Mouse (Mus musculus) stomach, postnatal 0 days (tissue): ENCODE measurements around the gene Gtf3c5. TPM values are rescaled to one million over a fixed set of nuclear protein-coding genes. Genes with fewer than 3 reads are reported as not detected.

Experiments
- ATAC-seq: fragments of 200-750 bp; cut with Nextera tagmentation; 2 replicates; pipeline ENCODE4 v1.8.0; 2017; ENCODE audit not compliant: low FRiP score, low TSS enrichment
- DNase-seq: peaks from one replicate; pipeline ENCODE4 v3.0.0-alpha.2; 2016; ENCODE audit warnings: low spot score
- H3K27ac ChIP-seq: fragments of 300-500 bp; sonication (generic); replicated peaks from 2 replicates; pipeline ENCODE4 v1.5.1; 2014; ENCODE audit warnings: mild to moderate bottlenecking, control low read depth
- H3K27me3 ChIP-seq: fragments of 300-500 bp; sonication (generic); 2 replicates; pipeline ENCODE4 v1.6.1; 2014; ENCODE audit warnings: low read length; ENCODE audit not compliant: control insufficient read depth, insufficient read depth
- H3K36me3 ChIP-seq: fragments of 300-500 bp; sonication (generic); 2 replicates; pipeline ENCODE4 v1.6.1; 2014; ENCODE audit warnings: low read length, mixed read lengths; ENCODE audit not compliant: control insufficient read depth, insufficient read depth
- H3K4me1 ChIP-seq: fragments of 300-500 bp; sonication (generic); replicated peaks from 2 replicates; pipeline ENCODE4 v1.6.1; 2014; ENCODE audit warnings: antibody characterized with exemption; ENCODE audit not compliant: control insufficient read depth, insufficient read depth
- H3K4me2 ChIP-seq: fragments of 300-500 bp; sonication (generic); replicated peaks from 2 replicates; pipeline ENCODE4 v1.6.1; 2014; ENCODE audit warnings: low read depth, mild to moderate bottlenecking, control low read depth, moderate library complexity
- H3K4me3 ChIP-seq: fragments of 300-500 bp; sonication (generic); 2 replicates; pipeline ENCODE4 v1.5.1; 2014; ENCODE audit warnings: low read depth, low read length, control low read depth
- H3K9ac ChIP-seq: fragments of 300-500 bp; sonication (generic); 2 replicates; pipeline ENCODE4 v1.6.1; 2014; ENCODE audit warnings: mild to moderate bottlenecking, low read length, control low read depth, mixed read lengths
- H3K9me3 ChIP-seq: fragments of 300-500 bp; sonication (generic); 2 replicates; pipeline ENCODE4 v1.6.1; 2016; ENCODE audit warnings: low read length; ENCODE audit not compliant: control insufficient read depth
- CTCF ChIP-seq: IDR thresholded peaks from 2 replicates; pipeline ENCODE4 v1.5.1; 2016; ENCODE audit warnings: antibody characterized with exemption, low read depth, mild to moderate bottlenecking, moderate library complexity
- EP300 ChIP-seq: optimal IDR thresholded peaks from 2 replicates; pipeline ENCODE3; 2016; ENCODE audit warnings: antibody characterized with exemption
- WGBS: fragments of 180-500 bp; shearing (Covaris S2); extraction: QIAGEN DNeasy Blood & Tissue Kit; methylation state at CpG from one replicate; pipeline ENCODE4 v1.1.7; 2014; 5-methylcytosine and 5-hydroxymethylcytosine counted together
- polyA plus RNA-seq: library from polyadenylated mRNA; unstranded; fragments of >200 nt; fragmentation: Nextera tagmentation; extraction: Ambion mirVana; gene quantifications from 2 replicates; pipeline ENCODE4 v1.2.1, GENCODE M21; 2015

Gene Gtf3c5
- polyA plus RNA-seq, 1 experiment from 2014 or later = 13.1 TPM

DNA sequence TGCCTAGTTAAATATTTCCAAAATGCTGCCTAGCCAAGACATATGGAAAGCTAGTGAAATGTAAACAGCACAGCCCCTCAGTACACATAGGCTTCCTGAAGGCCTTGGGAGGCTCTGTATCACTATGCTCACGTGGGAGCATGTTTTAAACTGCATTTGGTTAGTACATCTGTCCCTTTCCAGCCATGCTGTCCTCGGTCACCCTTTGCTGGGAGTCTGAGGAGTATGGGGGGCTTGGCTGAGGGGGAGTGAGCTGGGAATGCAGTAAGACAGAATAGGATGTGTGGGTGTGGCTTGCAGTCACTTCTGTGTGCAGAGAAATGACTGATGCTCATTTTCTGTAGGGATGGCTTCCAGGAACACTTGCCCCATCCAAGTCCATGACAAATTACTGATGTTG lies 2.2 kb upstream of the Gtf3c5 start:
- Histone ChIP-seq H3K4me3 (no peak overlapping the region), H3K4me1 (no peaks in the 10 kb centered on the region), H3K36me3 (no peaks in the 10 kb centered on the region), H3K9me3 (no peaks in the 10 kb centered on the region), H3K9ac (no peak overlapping the region), H3K4me2 (no peak overlapping the region), H3K27me3 (no peaks in the 10 kb centered on the region), H3K27ac (no peak overlapping the region)
- no peak for DNase-seq
- WGBS = 32% methylated on average over 2 of the region's 2 CpGs
- ATAC-seq = no peak
- TF ChIP-seq CTCF = no peak
- TF ChIP-seq EP300 = no peak

GRCm38 (mm10) chr2:28585043-28585571 lies 1.6 kb upstream of the Gtf3c5 start:
- Histone ChIP-seq H3K4me1 (no peaks in the 10 kb centered on the region), H3K4me3 (no peak overlapping the region), H3K27me3 (no peaks in the 10 kb centered on the region), H3K36me3 (no peaks in the 10 kb centered on the region), H3K27ac (no peak overlapping the region), H3K9me3 (no peaks in the 10 kb centered on the region), H3K9ac (no peak overlapping the region), H3K4me2 (no peak overlapping the region)
- WGBS = 14% methylated on average over 6 of the region's 6 CpGs
- ATAC-seq (no peak), DNase-seq (peak; percentile 74)
- TF ChIP-seq CTCF = peak; percentile 100
- TF ChIP-seq EP300 = no peak

DNA sequence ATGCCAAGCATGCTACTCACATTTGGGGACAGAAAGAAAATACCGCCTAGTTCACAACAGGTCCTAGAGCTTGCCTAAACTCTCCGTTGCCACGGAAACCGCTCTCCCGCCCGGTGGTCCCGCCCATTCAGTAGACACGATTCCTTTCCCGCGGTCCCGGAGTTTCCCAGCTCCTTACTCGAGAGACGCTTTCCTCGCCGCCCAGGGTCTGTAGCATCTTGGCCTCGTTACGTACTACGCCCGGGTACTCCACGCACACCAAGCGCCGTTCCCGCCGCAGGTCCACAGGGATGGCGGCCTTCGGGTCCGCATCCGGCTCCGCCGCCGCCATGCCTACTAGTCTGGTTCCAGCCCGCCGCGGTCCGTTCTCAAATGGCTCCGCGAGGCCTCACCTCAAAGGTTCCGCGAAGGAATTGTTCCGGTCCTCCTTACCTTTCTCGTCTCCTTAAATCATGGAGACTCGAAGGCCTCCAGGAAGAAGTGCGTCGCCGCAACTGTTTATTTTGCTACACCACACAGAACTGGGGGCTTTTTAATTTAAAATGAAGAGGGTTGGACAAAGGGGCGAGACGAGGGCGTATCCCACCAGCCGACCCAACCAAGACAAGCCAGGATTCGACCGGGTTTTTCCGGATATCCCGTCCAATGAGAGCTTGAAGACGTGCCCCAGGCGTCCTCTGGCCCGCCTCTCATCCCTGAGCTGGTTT lies 751 bp downstream of the Gtf3c5 start:
- Histone ChIP-seq H3K9me3 (no peaks in the 10 kb centered on the region), H3K4me1 (no peaks in the 10 kb centered on the region), H3K4me2 (peak overlapping the region; percentile 54), H3K9ac (peak overlapping the region; percentile 74), H3K27me3 (no peaks in the 10 kb centered on the region), H3K4me3 (peak overlapping the region; percentile 69), H3K27ac (peak overlapping the region; percentile 89), H3K36me3 (peaks cover 12% of the 10 kb centered on the region; the same call in 1 of the 2 replicates)
- DNase-seq = peak; percentile 88
- WGBS = 0% methylated on average over 56 of the region's 56 CpGs
- no peak for TF ChIP-seq EP300
- peak; percentile 5; the same call in 1 of the 2 replicates for TF ChIP-seq CTCF
- ATAC-seq = peak; percentile 91

DNA sequence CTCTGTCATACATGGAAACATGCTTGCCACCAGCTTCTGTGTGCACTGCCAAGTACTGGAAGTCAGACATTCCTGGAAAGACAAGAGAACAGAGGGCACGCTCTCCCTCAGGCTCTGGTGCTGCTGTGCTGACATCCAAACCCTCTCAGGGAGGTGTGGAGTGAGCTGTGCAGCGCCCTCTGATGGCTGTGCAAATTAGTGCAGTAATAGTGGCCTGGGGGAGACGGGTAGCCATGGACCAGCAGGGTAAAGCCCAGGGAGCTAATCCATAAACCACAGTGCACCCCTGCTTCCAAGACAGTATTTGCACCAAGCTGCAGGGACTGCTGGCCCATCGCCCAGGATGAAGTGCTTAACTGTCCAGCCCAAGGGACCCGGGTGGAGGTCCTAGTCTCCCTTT lies 5.5 kb downstream of the Gtf3c5 start:
- DNase-seq (peak; percentile 41), ATAC-seq (no peak)
- H3K4me3 ChIP-seq = no peak overlapping the region
- H3K27ac ChIP-seq = no peak overlapping the region
- 72% methylated on average over 5 of the region's 5 CpGs for WGBS
- TF ChIP-seq CTCF (peak; percentile 63), EP300 (no peak)
- peaks cover 15% of the 10 kb centered on the region for H3K36me3 ChIP-seq
- no peaks in the 10 kb centered on the region for H3K9me3 ChIP-seq
- H3K4me1 ChIP-seq = no peaks in the 10 kb centered on the region
- H3K9ac ChIP-seq = no peak overlapping the region
- no peaks in the 10 kb centered on the region for H3K27me3 ChIP-seq
- no peak overlapping the region for H3K4me2 ChIP-seq

DNA sequence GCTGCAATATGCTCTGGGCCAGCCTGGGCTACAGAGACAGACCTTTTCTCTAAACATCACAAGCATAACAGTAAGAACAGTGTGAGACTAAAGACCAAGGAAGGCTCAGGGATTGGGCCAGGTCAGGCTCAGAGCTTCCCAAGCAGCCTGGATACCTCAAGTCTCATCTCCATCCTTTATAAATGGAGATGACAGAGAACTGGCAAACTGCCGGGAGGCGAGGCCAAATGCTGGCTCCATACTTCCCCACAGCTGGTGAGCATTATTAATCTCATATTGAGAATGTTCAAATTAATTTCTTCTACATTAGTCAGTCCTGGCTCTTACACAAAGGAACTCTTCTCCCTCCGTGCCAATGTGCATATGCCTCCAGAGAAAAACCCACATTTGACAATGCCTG lies 6.7 kb downstream of the Gtf3c5 start:
- Histone ChIP-seq H3K36me3 (peaks cover 21% of the 10 kb centered on the region), H3K4me3 (no peak overlapping the region), H3K9ac (no peak overlapping the region), H3K27ac (no peak overlapping the region), H3K4me2 (no peak overlapping the region), H3K27me3 (no peaks in the 10 kb centered on the region), H3K9me3 (no peaks in the 10 kb centered on the region), H3K4me1 (no peaks in the 10 kb centered on the region)
- ATAC-seq = no peak
- no peak for DNase-seq
- 76% methylated on average over 3 of the region's 3 CpGs for WGBS
- TF ChIP-seq EP300 = no peak
- TF ChIP-seq CTCF = no peak

- Histone ChIP-seq H3K27ac (no peak overlapping the region), H3K27me3 (no peaks in the 10 kb centered on the region), H3K4me3 (no peak overlapping the region), H3K9me3 (no peaks in the 10 kb centered on the region), H3K9ac (no peak overlapping the region), H3K4me2 (no peak overlapping the region), H3K4me1 (no peaks in the 10 kb centered on the region), H3K36me3 (peaks cover 22% of the 10 kb centered on the region)
- ATAC-seq (no peak), DNase-seq (no peak)
- WGBS = 64% methylated on average over 4 of the region's 4 CpGs
- TF ChIP-seq EP300 = no peak
- TF ChIP-seq CTCF = no peak
Measured at GRCm38 (mm10) chr2:28575341-28575740, 8.2 kb downstream of the Gtf3c5 start.
